Mouse (Mus musculus) MEL (cell line): ENCODE data around the gene Bcl7c. TPM values are rescaled to one million over a fixed set of nuclear protein-coding genes. Genes with fewer than 3 reads are reported as not detected.

Experiments
- DNase-seq: peaks from one replicate; pipeline ENCODE4 v3.0.0; 2011; ENCODE audit warnings: low read depth, low spot score
- H3K27ac ChIP-seq: 2 replicates; pipeline ENCODE4 v1.5.1; 2012; ENCODE audit warnings: low read depth, mild to moderate bottlenecking, control low read depth, low read length, moderate library complexity; ENCODE audit not compliant: control insufficient read depth
- H3K27me3 ChIP-seq, 2 experiments: fragments of 150-350 bp in 1 of 2; sonication (generic) in 1 of 2; 2 replicates each; pipeline ENCODE4 v1.6.1; 2012; ENCODE audit warnings: low read length in 2 of 2, mild to moderate bottlenecking in 2 of 2, improper control_type of control experiment in 1 of 2, moderate library complexity in 1 of 2; ENCODE audit not compliant: insufficient read depth in 2 of 2, control insufficient read depth in 1 of 2
- H3K36me3 ChIP-seq, 2 experiments: 2 replicates each; pipeline ENCODE4 v1.6.1; 2012 to 2014; ENCODE audit warnings: low read length in 2 of 2, improper control_type of control experiment in 1 of 2, inconsistent platforms in 1 of 2, mild to moderate bottlenecking in 1 of 2; ENCODE audit not compliant: insufficient read depth in 2 of 2, control insufficient read depth in 1 of 2
- H3K4me1 ChIP-seq, 2 experiments: fragments of 150-350 bp in 1 of 2; sonication (generic) in 1 of 2; 2 replicates each; pipeline ENCODE4 v1.6.1; 2012; ENCODE audit warnings: low read length in 2 of 2, improper control_type of control experiment in 1 of 2, mild to moderate bottlenecking in 1 of 2; ENCODE audit not compliant: insufficient read depth in 2 of 2, control insufficient read depth in 1 of 2
- H3K4me3 ChIP-seq, 2 experiments: fragments of 150-350 bp in 1 of 2; sonication (generic) in 1 of 2; 2 replicates each; pipeline ENCODE4 v1.5.1; 2012; ENCODE audit warnings: low read depth in 2 of 2, low read length in 2 of 2, mild to moderate bottlenecking in 2 of 2, moderate library complexity in 2 of 2, control low read depth in 1 of 2, improper control_type of control experiment in 1 of 2; ENCODE audit not compliant: control insufficient read depth in 1 of 2, insufficient read depth in 1 of 2
- H3K79me2 ChIP-seq: 2 replicates; pipeline ENCODE4 v1.6.1; 2012; ENCODE audit warnings: mild to moderate bottlenecking, low read length, moderate library complexity; ENCODE audit not compliant: control insufficient read depth, poor library complexity, insufficient read depth
- H3K9ac ChIP-seq: 2 replicates; pipeline ENCODE4 v1.6.1; 2012; ENCODE audit warnings: low read depth, mild to moderate bottlenecking, control low read depth, low read length, moderate library complexity; ENCODE audit not compliant: control insufficient read depth, poor library complexity, severe bottlenecking
- H3K9me3 ChIP-seq: fragments of 150-350 bp; sonication (generic); replicated peaks from 2 replicates; pipeline ENCODE4 v1.6.1; 2012; ENCODE audit warnings: mild to moderate bottlenecking, low read length, improper control_type of control experiment, moderate library complexity; ENCODE audit not compliant: insufficient read depth
- CHD2 ChIP-seq: IDR thresholded peaks from 2 replicates; pipeline ENCODE4 v1.6.1; 2011; ENCODE audit warnings: low read length, improper control_type of control experiment
- CTCF ChIP-seq, 3 experiments: IDR thresholded peaks in 2 of 3; conservative IDR thresholded peaks in 1 of 3; 2 replicates each; pipeline ENCODE4 v1.5.1; 2011 to 2012; ENCODE audit warnings: low read length in 3 of 3, low read depth in 2 of 3, mild to moderate bottlenecking in 2 of 3, improper control_type of control experiment in 1 of 3, inconsistent platforms in 1 of 3, mixed read lengths in 1 of 3, moderate library complexity in 1 of 3; ENCODE audit not compliant: control insufficient read depth in 1 of 3, insufficient read depth in 1 of 3, poor library complexity in 1 of 3, severe bottlenecking in 1 of 3
- EP300 ChIP-seq, 2 experiments: IDR thresholded peaks; 2 replicates each; pipeline ENCODE4 v1.6.1; 2011; ENCODE audit warnings: improper control_type of control experiment in 2 of 2, low read length in 2 of 2, low read depth in 1 of 2, mild to moderate bottlenecking in 1 of 2
- GABPA ChIP-seq: IDR thresholded peaks from 2 replicates; pipeline ENCODE4 v1.6.1; 2012; ENCODE audit warnings: low read depth, mild to moderate bottlenecking, inconsistent platforms, low read length, improper control_type of control experiment, moderate library complexity
- HCFC1 ChIP-seq: IDR thresholded peaks from 2 replicates; pipeline ENCODE4 v1.6.1; 2012; ENCODE audit warnings: low read depth, mild to moderate bottlenecking, inconsistent platforms, low read length, improper control_type of control experiment, moderate library complexity
- JUND ChIP-seq: IDR thresholded peaks from 2 replicates; pipeline ENCODE4 v1.6.1; 2011; ENCODE audit warnings: low read depth, mild to moderate bottlenecking, improper control_type of control experiment, low read length
- MEF2A ChIP-seq: IDR thresholded peaks from 2 replicates; pipeline ENCODE4 v1.6.1; 2014; ENCODE audit warnings: low read depth, mild to moderate bottlenecking, inconsistent platforms, low read length, improper control_type of control experiment; ENCODE audit not compliant: poor library complexity, insufficient replicate concordance, severe bottlenecking; ENCODE audit errors: extremely low read depth
- RAD21 ChIP-seq: IDR thresholded peaks from 2 replicates; pipeline ENCODE4 v1.6.1; 2011; ENCODE audit warnings: mild to moderate bottlenecking, low read depth, low read length, improper control_type of control experiment
- SIN3A ChIP-seq: IDR thresholded peaks from 2 replicates; pipeline ENCODE4 v1.6.1; 2012; ENCODE audit warnings: low read length, improper control_type of control experiment, inconsistent platforms
- SMC3 ChIP-seq: IDR thresholded peaks from 2 replicates; pipeline ENCODE4 v1.6.1; 2011; ENCODE audit warnings: low read depth, low read length, improper control_type of control experiment
- TBP ChIP-seq: IDR thresholded peaks from 2 replicates; pipeline ENCODE4 v1.8.0; 2011; ENCODE audit warnings: low read depth, low read length, improper control_type of control experiment
- TCF12 ChIP-seq: IDR thresholded peaks from 2 replicates; pipeline ENCODE4 v1.6.1; 2014; ENCODE audit warnings: low read depth, mild to moderate bottlenecking, inconsistent platforms, low read length, improper control_type of control experiment, moderate library complexity
- ZC3H11A ChIP-seq: IDR thresholded peaks from 2 replicates; pipeline ENCODE4 v1.6.1; 2012; ENCODE audit warnings: low read depth, mild to moderate bottlenecking, inconsistent platforms, low read length, improper control_type of control experiment
- polyA plus RNA-seq, 2 experiments: library from polyadenylated mRNA; stranded (reverse) in 1 of 2; unstranded in 1 of 2; fragments of >175 nt in 1 of 2; fragments of >200 nt in 1 of 2; gene quantifications; 2 replicates each; pipeline versions ENCODE4 v1.2.1 to v1.2.4; 2012; ENCODE audit warnings: low replicate concordance in 2 of 2, low read depth in 1 of 2; ENCODE audit not compliant: insufficient read length in 2 of 2, insufficient read depth in 1 of 2, missing spikeins in 1 of 2
- total RNA-seq: library from RNA; depleted of rRNA; stranded (reverse); fragments of 300-350 nt; gene quantifications from 2 replicates; pipeline ENCODE4 v1.2.3, GENCODE M21; 2012

Gene Bcl7c
- total and polyA plus RNA-seq, 3 experiments = 72.4 to 98.4 TPM; not detected in 1

- H3K4me3 ChIP-seq = no peak overlapping the region
- H3K79me2 ChIP-seq = no peaks in the 10 kb centered on the region
- TF ChIP-seq CTCF (IDR thresholded peaks at IDR 0.05 in 2 of 3, conservative IDR thresholded peaks at IDR 0.05 in 1 of 3; ENCODE audit: control insufficient read depth in 1 of 3, insufficient read depth in 1 of 3, low read depth in 2 of 3, low read length in 3 of 3, poor library complexity in 1 of 3, severe bottlenecking in 1 of 3) = no peak
- TF ChIP-seq TCF12 = no peak
- TF ChIP-seq MEF2A = no peak
- TF ChIP-seq JUND = no peak
- TF ChIP-seq, all 39 proteins: peak for 0
- H3K4me1 ChIP-seq = no peaks in the 10 kb centered on the region
- no peaks in the 10 kb centered on the region for H3K36me3 ChIP-seq
- no peaks in the 10 kb centered on the region for H3K27me3 ChIP-seq
- H3K9me3 ChIP-seq = no peaks in the 10 kb centered on the region
- H3K27ac ChIP-seq = no peak overlapping the region
- H3K9ac ChIP-seq = no peak overlapping the region
- DNase-seq = no peak
These were observed 33.3 kb downstream of the Bcl7c start for GRCm38 (mm10) chr7:127675391-127675811.

- TF ChIP-seq EP300 (IDR thresholded peaks at IDR 0.05; ENCODE audit: low read depth in 1 of 2, low read length in 2 of 2) (no peak), SMC3 (peak; percentile 85), GABPA (no peak), RAD21 (peak; percentile 96), TBP (no peak; the same call in 1 of the 2 replicates), CTCF (IDR thresholded peaks at IDR 0.05 in 2 of 3, conservative IDR thresholded peaks at IDR 0.05 in 1 of 3; ENCODE audit: control insufficient read depth in 1 of 3, insufficient read depth in 1 of 3, low read depth in 2 of 3, low read length in 3 of 3, poor library complexity in 1 of 3, severe bottlenecking in 1 of 3) (peak; percentile 88 to 94 (median 92)), ZC3H11A (peak; percentile 83), SIN3A (peak; percentile 47; the same call in 1 of the 2 replicates), JUND (no peak)
These were observed 33.8 kb downstream of the Bcl7c start for GRCm38 (mm10) chr7:127674977-127675376.

DNA sequence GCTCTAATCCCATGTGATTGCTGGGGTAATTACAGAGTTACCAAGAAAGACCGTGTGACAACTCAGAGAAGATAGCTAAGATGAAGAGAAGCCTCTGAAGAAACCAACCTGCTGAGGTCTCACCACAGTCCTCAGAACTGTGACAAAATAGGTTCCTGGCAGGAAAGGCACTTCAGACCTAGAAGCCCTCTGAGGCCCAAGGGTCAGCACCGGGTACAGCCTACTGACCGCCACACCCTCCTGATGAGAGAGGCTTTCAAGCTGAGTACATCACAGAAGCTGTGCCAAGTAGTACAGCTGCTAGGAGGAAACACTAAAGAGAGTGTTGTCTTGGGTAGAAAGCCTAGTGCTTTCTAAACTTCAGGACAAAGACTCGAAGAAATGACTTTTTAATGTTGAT is 36.0 kb downstream of the Bcl7c start:
- 0 out of 4 replicates have a peak, but pooled peaks cover 0 to 2% of the 10 kb centered on the region in 2 experiments for H3K36me3 ChIP-seq
- H3K9me3 ChIP-seq = no peaks in the 10 kb centered on the region
- no peak overlapping the region for H3K4me3 ChIP-seq
- no peaks in the 10 kb centered on the region for H3K4me1 ChIP-seq
- DNase-seq = no peak
- no peak overlapping the region for H3K27ac ChIP-seq
- H3K9ac ChIP-seq = no peak overlapping the region
- H3K27me3 ChIP-seq = no peaks in the 10 kb centered on the region
- TF ChIP-seq HCFC1 (no peak), CHD2 (no peak)
- H3K79me2 ChIP-seq = no peaks in the 10 kb centered on the region

More at GRCm38 (mm10) chr7:127674977-127675376, 33.8 kb downstream of the Bcl7c start:
- Histone ChIP-seq H3K27me3 (no peaks in the 10 kb centered on the region), H3K27ac (no peak overlapping the region), H3K4me1 (no peaks in the 10 kb centered on the region), H3K9ac (no peak overlapping the region), H3K4me3 (no peak overlapping the region), H3K9me3 (no peaks in the 10 kb centered on the region), H3K36me3 (no peaks in the 10 kb centered on the region), H3K79me2 (no peaks in the 10 kb centered on the region)
- DNase-seq = peak; percentile 89
